ENCODE assay signal across 8 mouse cellular contexts in genomic region chr6:134594569-134595442, GRCm38 (mm10). TPM values are rescaled to one million over a fixed set of nuclear protein-coding genes. Genes with fewer than 3 reads are reported as not detected.
DNase-seq lines count a peak whose midpoint lies in the region; ATAC-seq lines count a peak whose summit lies in the region.

No protein-coding gene starts in this region.

- H3K4me3 ChIP-seq in kidney, embryonic 14.5 days (ENCODE audit: low read length), result no peak overlapping the region
- H3K4me3 ChIP-seq in heart, embryonic 16.5 days (ENCODE audit: low read length), result no peak overlapping the region
- no peak overlapping the region for H3K4me3 ChIP-seq in liver, embryonic 12.5 days

- H3K27ac ChIP-seq in kidney, embryonic 14.5 days (ENCODE audit: low read depth, low read length), result no peak overlapping the region; the same call in 1 of the 2 replicates
- no peak overlapping the region for H3K27ac ChIP-seq in heart, embryonic 16.5 days (ENCODE audit: low read length)
- H3K27ac ChIP-seq in liver, embryonic 12.5 days, result no peak overlapping the region

- WGBS in kidney, embryonic 14.5 days, result 63% methylated on average over 20 of the region's 21 CpGs
- 64% methylated on average over 20 of the region's 21 CpGs for WGBS in heart, embryonic 16.5 days
- WGBS in liver, embryonic 12.5 days (ENCODE audit: insufficient replicate concordance), result 38% methylated on average over 21 of the region's 21 CpGs

- no peak overlapping the region for H3K9ac ChIP-seq in kidney, embryonic 14.5 days (ENCODE audit: low read depth, low read length)
- H3K9ac ChIP-seq in heart, embryonic 16.5 days (ENCODE audit: low read length), result no peak overlapping the region
- H3K9ac ChIP-seq in liver, embryonic 12.5 days, result no peak overlapping the region

- H3K4me1 ChIP-seq in kidney, embryonic 14.5 days (ENCODE audit: control insufficient read depth, insufficient read depth, low read length), result no peaks in the 10 kb centered on the region
- H3K4me1 ChIP-seq in heart, embryonic 16.5 days (ENCODE audit: control insufficient read depth, insufficient read depth, low read length), result peaks cover 9% of the 10 kb centered on the region
- 0 out of 2 replicates have a peak, but pooled peaks cover 5% of the 10 kb centered on the region for H3K4me1 ChIP-seq in liver, embryonic 12.5 days

- no peak; the same call in 1 of the 2 replicates for ATAC-seq in kidney, embryonic 14.5 days (ENCODE audit: low FRiP score, low TSS enrichment)
- ATAC-seq in heart, embryonic 16.5 days (replicated peaks; ENCODE audit: extremely low read depth, insufficient read depth, low FRiP score), result peak; percentile 77; the same call in 1 of the 2 replicates
- peak; percentile 35; the same call in 1 of the 2 replicates for ATAC-seq in liver, embryonic 12.5 days

- peak; percentile 86 for DNase-seq in kidney, adult 11 months
- peak; percentile 27 for DNase-seq in skeletal muscle tissue, adult 2 months (ENCODE audit: low read depth, low spot score)
- DNase-seq in embryo, embryonic 10.5 days (ENCODE audit: low spot score), result no peak
- DNase-seq in frontal cortex, postnatal 10 days (ENCODE audit: low spot score in 2 of 2), result no peak
- no peak for DNase-seq in layer of hippocampus, postnatal 25 days (ENCODE audit: extremely low spot score in 1 of 2, low spot score in 1 of 2)

- no peaks in the 10 kb centered on the region for H3K36me3 ChIP-seq in kidney, embryonic 14.5 days (ENCODE audit: control insufficient read depth, insufficient read depth, low read length)
- H3K36me3 ChIP-seq in heart, embryonic 16.5 days (ENCODE audit: control insufficient read depth, insufficient read depth), result no peaks in the 10 kb centered on the region
- H3K36me3 ChIP-seq in liver, embryonic 12.5 days, result no peaks in the 10 kb centered on the region

- H3K27me3 ChIP-seq in kidney, embryonic 14.5 days (ENCODE audit: control insufficient read depth, insufficient read depth, low read length), result no peaks in the 10 kb centered on the region
- no peaks in the 10 kb centered on the region for H3K27me3 ChIP-seq in heart, embryonic 16.5 days (ENCODE audit: control insufficient read depth, insufficient read depth, low read length)
- H3K27me3 ChIP-seq in liver, embryonic 12.5 days (replicated peaks), result no peaks in the 10 kb centered on the region

- H3K4me2 ChIP-seq in kidney, embryonic 14.5 days (replicated peaks; ENCODE audit: low read depth, low read length), result no peak overlapping the region
- peak overlapping the region; percentile 29 for H3K4me2 ChIP-seq in heart, embryonic 16.5 days (ENCODE audit: low read depth, low read length)
- H3K4me2 ChIP-seq in liver, embryonic 12.5 days, result peak overlapping the region; percentile 22; the same call in 1 of the 2 replicates

- H3K9me3 ChIP-seq in kidney, embryonic 14.5 days (ENCODE audit: control insufficient read depth, low read length), result no peaks in the 10 kb centered on the region
- H3K9me3 ChIP-seq in heart, embryonic 16.5 days (replicated peaks; ENCODE audit: control insufficient read depth, low read length), result no peaks in the 10 kb centered on the region
- no peaks in the 10 kb centered on the region for H3K9me3 ChIP-seq in liver, embryonic 12.5 days (replicated peaks)

RNA-seq across cellular contexts. Expression of gene Lrp6, which starts 28.0 kb away (rescaled TPM):
- polyA plus RNA-seq in kidney, embryonic 14.5 days (2014; fragmentation: Nextera tagmentation; extraction: Ambion mirVana), result 32.6 and 49.7 TPM in 2 replicates
- 19.6 and 21.1 TPM in 2 replicates for polyA plus RNA-seq in heart, embryonic 16.5 days (2015; fragmentation: Nextera tagmentation; extraction: Ambion mirVana)
- polyA plus RNA-seq in liver, embryonic 12.5 days (2016; fragmentation: Nextera tagmentation; extraction: Ambion mirVana), result 12.6 and 13.1 TPM in 2 replicates
- 10 to 100 TPM; 48.3 to 49.3 TPM for total RNA-seq in layer of hippocampus, postnatal 25 days (2021)

RNA-seq across cellular contexts. Expression of gene Mansc1, which starts 37.5 kb away (rescaled TPM):
- 2.8 and 5.8 TPM in 2 replicates for polyA plus RNA-seq in kidney, embryonic 14.5 days (2014; fragmentation: Nextera tagmentation; extraction: Ambion mirVana)
- polyA plus RNA-seq in heart, embryonic 16.5 days (2015; fragmentation: Nextera tagmentation; extraction: Ambion mirVana), result 5.8 and 8.0 TPM in 2 replicates
- polyA plus RNA-seq in liver, embryonic 12.5 days (2016; fragmentation: Nextera tagmentation; extraction: Ambion mirVana), result 0.74 and 0.85 TPM in 2 replicates
- total RNA-seq in layer of hippocampus, postnatal 25 days (2021), result 1 to 10 TPM; 6.9 to 7.9 TPM

RNA-seq across cellular contexts. Expression of gene Borcs5, which starts 44.5 kb away (rescaled TPM):
- polyA plus RNA-seq in kidney, embryonic 14.5 days (2014; fragmentation: Nextera tagmentation; extraction: Ambion mirVana), result 16.2 and 18.2 TPM in 2 replicates
- polyA plus RNA-seq in heart, embryonic 16.5 days (2015; fragmentation: Nextera tagmentation; extraction: Ambion mirVana), result 16.9 and 17.5 TPM in 2 replicates
- 13.5 and 14.1 TPM in 2 replicates for polyA plus RNA-seq in liver, embryonic 12.5 days (2016; fragmentation: Nextera tagmentation; extraction: Ambion mirVana)
- 10 to 100 TPM; 36.1 to 39.2 TPM for total RNA-seq in layer of hippocampus, postnatal 25 days (2021)

Comparison
In these comparisons a context has a peak if more than half of its experiments do, and no peak if none do; other contexts are left out.
1. DNase-seq: peak in kidney, adult 11 months (single experiment) and skeletal muscle tissue, adult 2 months (single experiment); none in embryo, embryonic 10.5 days (single experiment), frontal cortex, postnatal 10 days (0 of 2) and layer of hippocampus, postnatal 25 days (0 of 2).